Mouse (Mus musculus) olfactory bulb, adult 2 months (tissue): ENCODE measurements at regions not wholly inside any gene's neighbourhood (a gene's known extent, or its start where the extent isn't known, plus 50 kb on each side); places are given as distances from the start of the nearest gene placed in this dataset.

Experiments used
- H3K27ac ChIP-seq: fragments of 200-500 bp; 2 replicates; pipeline ENCODE4 v1.5.1; 2012; ENCODE audit warnings: low read depth, low read length; ENCODE audit not compliant: insufficient read depth
- H3K4me1 ChIP-seq: fragments of 200-500 bp; 2 replicates; pipeline ENCODE4 v1.6.1; 2012; ENCODE audit warnings: low read length; ENCODE audit not compliant: control insufficient read depth, insufficient read depth
- H3K4me3 ChIP-seq: fragments of 200-500 bp; 2 replicates; pipeline ENCODE4 v1.5.1; 2012; ENCODE audit warnings: mild to moderate bottlenecking, low read depth, low read length, moderate library complexity; ENCODE audit not compliant: insufficient read depth
- CTCF ChIP-seq: fragments of 200-500 bp; IDR thresholded peaks from 2 replicates; pipeline ENCODE4 v1.5.1; 2012; ENCODE audit warnings: low read depth, mild to moderate bottlenecking, low read length, moderate library complexity; ENCODE audit not compliant: insufficient read depth
- POLR2A ChIP-seq: fragments of 200-500 bp; IDR thresholded peaks from 2 replicates; pipeline ENCODE4 v1.6.1; 2012; ENCODE audit warnings: mild to moderate bottlenecking, low read depth, low read length, moderate library complexity; ENCODE audit not compliant: insufficient read depth
- WGBS: fragments of 180-500 bp; shearing (Covaris S2); methylation state at CpG from one replicate; pipeline ENCODE4 v1.1.7; 2018; 5-methylcytosine and 5-hydroxymethylcytosine counted together

GRCm38 (mm10) chr2:118051610-118052009, 60.1 kb upstream of the Thbs1 start:
- Histone ChIP-seq H3K4me1 (no peaks in the 10 kb centered on the region), H3K4me3 (no peak overlapping the region), H3K27ac (no peak overlapping the region)
- 87% methylated on average over 3 of the region's 3 CpGs for WGBS
- TF ChIP-seq POLR2A (no peak), CTCF (no peak)

GRCm38 (mm10) chr2:118053512-118053911, 58.2 kb upstream of the Thbs1 start:
- Histone ChIP-seq H3K4me3 (no peak overlapping the region), H3K27ac (no peak overlapping the region), H3K4me1 (no peaks in the 10 kb centered on the region)
- 92% methylated on average over 4 of the region's 4 CpGs for WGBS
- TF ChIP-seq POLR2A (no peak), CTCF (no peak)

DNA sequence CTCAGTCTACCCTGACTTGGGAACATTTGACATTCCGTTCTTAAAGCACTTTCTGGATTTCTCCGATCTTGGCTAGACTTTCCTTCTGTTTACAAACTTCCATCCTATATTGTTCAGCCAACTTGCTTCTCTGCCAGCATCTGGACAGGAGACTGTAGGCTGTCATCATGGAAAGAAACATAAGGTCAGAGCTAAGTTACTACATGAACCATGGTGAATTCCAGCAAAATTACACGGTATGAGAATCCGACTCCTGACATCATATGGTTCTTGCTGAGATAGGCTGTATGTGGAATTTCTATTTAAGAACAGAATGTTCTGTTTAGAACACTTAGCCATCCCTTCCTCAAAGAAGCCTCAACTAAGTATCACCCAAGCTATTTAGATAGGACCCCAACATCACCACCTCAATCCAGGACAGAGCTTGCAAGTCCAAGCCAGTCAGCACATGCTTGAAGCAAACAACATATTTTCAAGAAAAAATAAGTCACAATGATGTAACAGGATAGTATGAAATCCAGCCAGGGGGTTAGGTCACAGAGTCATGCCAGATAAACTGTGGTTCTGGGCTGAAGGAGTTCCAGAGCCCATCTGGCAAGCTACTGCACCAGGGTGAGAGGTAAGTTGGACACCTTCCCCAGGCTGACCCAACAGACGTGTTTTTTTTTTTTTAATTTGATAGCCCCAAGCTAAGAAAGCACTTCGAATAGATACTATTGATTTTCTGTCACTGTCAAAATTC, 52.9 kb upstream of the Thbs1 start:
- TF ChIP-seq POLR2A = no peak
- no peak for TF ChIP-seq CTCF
- Histone ChIP-seq H3K4me1 (no peaks in the 10 kb centered on the region), H3K4me3 (no peak overlapping the region), H3K27ac (no peak overlapping the region)
- 94% methylated on average over 6 of the region's 6 CpGs for WGBS

DNA sequence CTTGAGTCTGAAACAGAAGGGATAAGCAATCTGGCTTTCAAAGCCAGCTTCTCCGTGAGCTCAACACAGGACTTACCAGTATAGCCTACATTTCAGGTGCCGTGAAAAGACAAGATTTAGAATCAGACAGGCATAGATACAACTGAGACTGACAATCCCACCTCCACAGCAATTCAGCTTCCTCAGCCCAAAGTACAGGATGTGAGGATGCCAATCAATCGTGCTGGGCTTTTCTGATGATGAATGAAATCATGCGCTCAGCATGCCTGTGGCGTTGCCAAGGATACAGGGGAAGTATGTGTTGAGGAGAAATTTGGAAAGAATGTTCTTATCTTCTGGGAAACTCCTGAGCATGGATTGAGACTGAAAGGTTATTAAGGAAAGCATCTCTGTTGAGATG, 50.4 kb upstream of the Thbs1 start:
- TF ChIP-seq CTCF = no peak
- no peak for TF ChIP-seq POLR2A
- H3K4me3 ChIP-seq = no peak overlapping the region
- 77% methylated on average over 5 of the region's 5 CpGs for WGBS
- no peaks in the 10 kb centered on the region for H3K4me1 ChIP-seq
- no peak overlapping the region for H3K27ac ChIP-seq
